Mouse (Mus musculus) G1E (cell line): Measurements from ENCODE around the gene Nlrc5. TPM values are rescaled to one million over a fixed set of nuclear protein-coding genes. Genes with fewer than 3 reads are reported as not detected.

Experiments used
- ATAC-seq: 2 replicates; pipeline ENCODE4 v1.8.0; 2016; ENCODE audit warnings: mild to moderate bottlenecking; ENCODE audit not compliant: insufficient number of reproducible peaks, poor library complexity, low FRiP score, severe bottlenecking; ENCODE audit errors: extremely low read depth
- DNase-seq: peaks from one replicate; pipeline ENCODE4 v3.0.0; 2012; ENCODE audit warnings: low spot score
- H3K27me3 ChIP-seq: 2 replicates; pipeline ENCODE4 v1.6.1; 2012; ENCODE audit warnings: mild to moderate bottlenecking, low read length, inconsistent platforms; ENCODE audit not compliant: insufficient read depth
- H3K36me3 ChIP-seq: replicated peaks from 2 replicates; pipeline ENCODE3; 2012; ENCODE audit warnings: mild to moderate bottlenecking, inconsistent platforms
- H3K4me1 ChIP-seq: 2 replicates; pipeline ENCODE4 v1.6.1; 2012; ENCODE audit warnings: low read depth, low read length, inconsistent platforms, mixed read lengths; ENCODE audit not compliant: insufficient read depth
- H3K4me3 ChIP-seq: 2 replicates; pipeline ENCODE4 v1.5.1; 2012; ENCODE audit warnings: low read depth, mild to moderate bottlenecking, inconsistent platforms, low read length, moderate library complexity, mixed read lengths
- H3K9me3 ChIP-seq: replicated peaks from 2 replicates; pipeline ENCODE4 v1.6.1; 2012; ENCODE audit warnings: inconsistent platforms
- CTCF ChIP-seq: IDR thresholded peaks from 2 replicates; pipeline ENCODE4 v1.5.1; 2012; ENCODE audit warnings: low read depth, low read length, inconsistent platforms, mixed read lengths
- GATA1 ChIP-seq: IDR thresholded peaks from 2 replicates; pipeline ENCODE4 v1.6.1; 2012; ENCODE audit warnings: borderline replicate concordance, low read length, inconsistent platforms, mixed read lengths
- GATA2 ChIP-seq: IDR thresholded peaks from 2 replicates; pipeline ENCODE4 v1.6.1; 2012; ENCODE audit warnings: low read depth, low read length, inconsistent platforms, borderline replicate concordance
- POLR2AphosphoS5 ChIP-seq: IDR thresholded peaks from 2 replicates; pipeline ENCODE4 v1.6.1; 2012; ENCODE audit warnings: low read depth, low read length, inconsistent platforms; ENCODE audit not compliant: insufficient replicate concordance
- TAL1 ChIP-seq: conservative IDR thresholded peaks from 2 replicates; pipeline ENCODE4 v1.6.1; 2012; ENCODE audit warnings: low read depth, low read length, inconsistent platforms, mixed read lengths
- polyA plus RNA-seq: library from polyadenylated mRNA; stranded (reverse); fragments of >175 nt; gene quantifications from 2 replicates; pipeline ENCODE4 v1.2.3, GENCODE M21; 2012
- total RNA-seq, 2 experiments: library from RNA; stranded (forward) in 1 of 2; stranded (reverse) in 1 of 2; fragments of 200-1000 nt in 1 of 2; fragments of >200 nt in 1 of 2; fragmentation: Nextera tagmentation in 1 of 2; gene quantifications; 2 replicates each; pipeline ENCODE4 v1.2.3; 2014 to 2017

The Nlrc5 gene
- total and polyA plus RNA-seq, 3 experiments = 0.02 to 1.2 TPM; not detected in 1

GRCm38 (mm10) chr8:94438659-94439058, 4.5 kb downstream of the Nlrc5 start:
- ATAC-seq (no peak), DNase-seq (no peak)
- H3K36me3 ChIP-seq = no peaks in the 10 kb centered on the region
- no peak overlapping the region for H3K4me3 ChIP-seq
- no peaks in the 10 kb centered on the region for H3K9me3 ChIP-seq
- peaks cover 15% of the 10 kb centered on the region for H3K27me3 ChIP-seq
- no peak for TF ChIP-seq POLR2AphosphoS5
- no peak for TF ChIP-seq GATA1
- TF ChIP-seq TAL1 = no peak
- no peak for TF ChIP-seq GATA2
- no peak for TF ChIP-seq CTCF
- peaks cover 6% of the 10 kb centered on the region; the same call in 1 of the 2 replicates for H3K4me1 ChIP-seq

DNA sequence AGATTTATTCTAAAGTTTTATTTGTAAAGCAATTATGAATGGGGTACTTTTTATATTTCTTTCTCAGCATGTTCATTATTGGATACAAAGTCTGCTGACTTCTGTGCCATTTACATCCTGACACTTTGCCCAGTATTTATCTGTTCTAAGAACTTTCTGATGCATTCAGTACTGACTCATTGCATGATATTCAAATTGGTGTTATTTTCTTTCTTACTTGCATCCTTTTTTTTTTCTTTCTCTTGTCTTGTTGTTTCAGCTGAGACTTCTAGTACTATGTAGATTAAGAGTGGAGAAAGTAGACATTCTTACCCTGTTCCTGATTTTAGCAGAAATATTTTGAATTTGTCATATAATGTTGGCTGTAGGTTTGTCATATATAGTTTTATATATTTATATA, 5.5 kb downstream of the Nlrc5 start:
- TF ChIP-seq POLR2AphosphoS5 = no peak
- no peak for TF ChIP-seq GATA1
- no peak for TF ChIP-seq GATA2
- TF ChIP-seq CTCF = no peak
- no peak for TF ChIP-seq TAL1
- ATAC-seq (no peak), DNase-seq (no peak)
- Histone ChIP-seq H3K27me3 (peaks cover 11% of the 10 kb centered on the region), H3K36me3 (no peaks in the 10 kb centered on the region), H3K9me3 (no peaks in the 10 kb centered on the region), H3K4me3 (no peak overlapping the region), H3K4me1 (no peaks in the 10 kb centered on the region)

DNA sequence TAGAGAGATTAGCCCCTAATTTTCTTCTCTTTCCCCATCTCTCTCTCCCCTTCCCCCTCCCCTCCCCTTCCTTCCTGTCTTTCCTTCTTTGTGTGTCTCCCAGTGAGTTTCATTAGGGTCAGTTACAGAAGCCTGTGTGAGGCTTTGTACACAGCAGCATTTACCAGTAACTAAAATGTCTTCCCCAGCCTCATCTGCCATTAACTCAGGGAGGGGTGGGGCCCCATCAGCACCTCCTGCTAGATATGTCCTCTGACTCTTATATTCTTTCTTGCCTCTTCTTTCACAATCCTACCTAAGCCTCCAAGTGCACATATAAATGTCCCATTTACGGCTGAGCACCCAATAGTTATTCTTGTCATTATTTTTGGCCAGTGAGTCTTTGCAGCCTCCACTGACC, 6.2 kb downstream of the Nlrc5 start:
- no peak overlapping the region for H3K4me3 ChIP-seq
- TF ChIP-seq TAL1 (no peak), GATA2 (no peak), POLR2AphosphoS5 (no peak)
- H3K27me3 ChIP-seq = peaks cover 12% of the 10 kb centered on the region
- no peaks in the 10 kb centered on the region for H3K9me3 ChIP-seq
- DNase-seq (no peak), ATAC-seq (no peak)
- H3K4me1 ChIP-seq = no peaks in the 10 kb centered on the region
- H3K36me3 ChIP-seq = no peaks in the 10 kb centered on the region

DNA sequence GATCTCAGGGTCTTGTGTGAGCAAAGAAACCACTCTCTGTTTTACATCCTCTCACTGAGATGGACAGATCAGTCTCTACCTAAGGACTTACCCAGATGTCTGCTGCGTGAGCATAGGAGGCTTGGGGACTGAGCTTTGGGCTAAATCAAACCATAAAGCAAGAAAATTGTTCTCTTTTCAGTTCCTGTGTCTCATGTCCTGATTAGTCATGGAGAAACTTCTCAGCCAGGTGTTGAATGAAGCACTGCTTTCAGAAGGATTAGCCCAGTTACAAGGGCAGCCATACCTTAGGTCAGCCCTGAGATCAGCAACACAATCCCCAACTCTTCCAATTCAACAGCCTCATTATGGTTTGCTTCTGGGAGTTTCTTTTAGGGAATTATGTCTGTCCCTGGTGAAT, 7.5 kb downstream of the Nlrc5 start:
- DNase-seq (no peak), ATAC-seq (no peak)
- Histone ChIP-seq H3K9me3 (no peaks in the 10 kb centered on the region), H3K27me3 (peaks cover 17% of the 10 kb centered on the region), H3K4me1 (no peaks in the 10 kb centered on the region), H3K4me3 (no peak overlapping the region), H3K36me3 (no peaks in the 10 kb centered on the region)
- TF ChIP-seq GATA1 (no peak), CTCF (no peak), POLR2AphosphoS5 (no peak), GATA2 (no peak), TAL1 (no peak)

DNA sequence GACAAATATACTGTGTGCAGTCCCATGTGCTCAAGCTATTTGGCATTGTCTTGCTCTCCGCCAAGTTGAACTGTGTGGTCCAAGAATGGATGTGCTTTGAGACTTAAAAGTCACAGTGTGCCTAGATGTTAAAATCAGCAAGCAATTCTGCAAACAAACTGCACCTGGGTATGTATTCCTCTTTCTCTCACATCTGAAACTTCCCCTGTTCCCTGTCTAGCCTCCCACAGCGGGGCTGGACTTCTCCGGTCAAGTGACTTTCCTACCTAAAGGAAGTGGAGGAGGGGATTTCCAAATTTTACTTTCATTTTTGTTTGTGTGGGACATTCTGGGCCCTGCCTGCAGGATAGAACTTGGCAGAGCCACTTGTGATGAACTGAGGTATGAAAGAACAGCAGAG, 9.0 kb downstream of the Nlrc5 start:
- TF ChIP-seq TAL1 (no peak), CTCF (no peak), GATA2 (no peak), POLR2AphosphoS5 (no peak), GATA1 (no peak)
- Histone ChIP-seq H3K27me3 (peaks cover 26% of the 10 kb centered on the region), H3K36me3 (no peaks in the 10 kb centered on the region), H3K4me3 (no peak overlapping the region), H3K9me3 (no peaks in the 10 kb centered on the region), H3K4me1 (no peaks in the 10 kb centered on the region)
- ATAC-seq (no peak), DNase-seq (no peak)

DNA sequence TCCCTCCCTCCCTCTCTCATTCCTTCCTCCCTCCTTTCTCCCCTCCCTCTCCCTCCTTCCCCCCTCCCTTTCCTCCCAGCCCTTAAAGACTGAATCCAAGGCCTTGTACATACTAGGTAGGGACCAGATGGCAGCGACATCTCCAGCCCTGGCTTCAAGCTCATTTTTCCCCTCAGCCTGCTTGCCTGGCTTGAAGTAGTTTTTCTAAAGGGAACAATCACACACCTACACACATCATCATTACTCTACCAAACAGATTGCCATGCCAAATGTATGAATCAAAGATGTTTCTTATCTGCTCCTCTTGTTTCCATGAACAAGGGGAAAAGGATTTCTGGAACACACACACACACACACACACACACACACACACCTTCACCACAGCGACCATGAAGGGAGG, 10.3 kb downstream of the Nlrc5 start:
- no peaks in the 10 kb centered on the region for H3K36me3 ChIP-seq

DNA sequence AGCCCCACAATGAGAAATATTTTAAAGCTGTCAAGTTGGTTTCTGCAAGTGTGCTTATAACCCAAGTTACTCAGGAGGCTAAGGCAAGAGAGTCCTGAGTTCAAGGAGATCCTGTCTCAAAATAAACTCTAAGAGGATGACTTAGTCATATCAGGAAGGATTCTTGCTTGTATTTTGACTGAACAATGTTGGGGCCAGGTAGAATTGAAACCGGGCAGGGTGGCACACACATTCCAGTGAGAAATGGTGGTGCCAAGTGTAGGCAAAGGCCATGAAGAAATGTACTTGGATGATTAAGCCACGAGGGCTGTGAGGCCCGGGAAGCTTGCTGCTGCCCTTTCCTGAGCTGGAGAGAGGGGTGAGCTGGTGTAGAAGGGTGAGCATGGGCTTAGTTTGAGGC, 13.0 kb downstream of the Nlrc5 start:
- DNase-seq = no peak
- Histone ChIP-seq H3K36me3 (no peaks in the 10 kb centered on the region), H3K27me3 (peaks cover 22% of the 10 kb centered on the region), H3K4me1 (no peaks in the 10 kb centered on the region), H3K4me3 (no peak overlapping the region), H3K9me3 (no peaks in the 10 kb centered on the region)
- TF ChIP-seq CTCF (no peak), GATA2 (no peak), POLR2AphosphoS5 (no peak), GATA1 (no peak), TAL1 (no peak)
- no peak for ATAC-seq

More for the DNA sequence above, 10.3 kb downstream of the Nlrc5 start:
- H3K4me1 ChIP-seq = no peaks in the 10 kb centered on the region
- H3K9me3 ChIP-seq = no peaks in the 10 kb centered on the region
- no peak overlapping the region for H3K4me3 ChIP-seq
- ATAC-seq (no peak), DNase-seq (no peak)
- TF ChIP-seq GATA2 = no peak
- TF ChIP-seq GATA1 = no peak
- no peak for TF ChIP-seq POLR2AphosphoS5
- no peak for TF ChIP-seq TAL1
- no peak for TF ChIP-seq CTCF
- H3K27me3 ChIP-seq = peaks cover 26% of the 10 kb centered on the region
